8 mouse cellular contexts compared by ENCODE assay signal in the genomic region with DNA sequence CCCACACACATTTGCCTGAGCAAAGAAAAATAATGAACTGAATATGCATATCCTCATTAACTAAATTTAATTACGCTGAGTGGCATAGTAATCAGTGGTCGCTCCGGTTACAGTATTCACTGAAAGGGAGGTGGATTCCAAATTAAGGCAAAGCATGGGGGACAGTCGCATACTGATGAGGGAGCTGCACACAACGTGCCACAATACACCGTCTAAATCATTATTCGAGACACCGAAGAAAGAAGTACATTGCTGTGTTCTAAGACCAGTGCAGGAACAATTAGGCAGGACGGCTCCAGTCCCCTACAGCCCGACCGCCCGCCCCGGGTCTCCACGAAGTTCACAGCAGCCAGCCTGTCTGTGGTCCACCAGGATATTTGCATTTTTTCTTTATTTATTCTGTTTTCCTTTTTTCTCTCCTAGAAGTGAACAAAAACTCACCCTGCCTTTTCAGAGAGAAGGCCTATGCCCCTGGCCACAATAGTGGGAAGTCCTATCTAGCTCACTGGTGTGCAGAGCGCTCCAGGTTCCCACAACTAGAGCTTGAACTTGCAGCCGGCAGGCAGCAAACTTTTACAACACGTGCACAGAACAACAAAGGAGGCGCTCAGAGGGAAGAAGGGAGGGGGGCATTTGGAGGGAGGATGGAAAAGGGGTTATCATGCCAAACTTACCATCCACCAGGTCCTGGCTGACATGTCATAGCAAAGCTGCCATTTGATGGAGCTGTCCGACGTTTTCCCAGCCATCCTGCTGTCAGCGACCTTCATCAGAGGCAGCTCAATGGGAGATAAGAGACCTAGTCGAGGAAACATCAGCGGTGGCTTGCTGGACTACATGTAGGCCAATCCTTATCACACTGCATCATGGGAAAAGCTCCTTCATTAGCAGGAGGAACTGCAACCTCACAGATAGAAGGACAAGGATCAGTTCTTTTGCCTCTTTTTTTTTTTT. TPM values are rescaled to one million over a fixed set of nuclear protein-coding genes. Genes with fewer than 3 reads are reported as not detected.
DNase-seq lines count a peak whose midpoint lies in the region; ATAC-seq lines count a peak whose summit lies in the region.

Gene Nfib, minus strand, starts transcription at position 910 of the 954 bp plus-strand sequence.

- DNase-seq in kidney, postnatal 14 days, result no peak
- no peak for DNase-seq in adrenal gland, postnatal 36 days
- DNase-seq in gastrocnemius, postnatal 25 days, result no peak
- no peak for DNase-seq in frontal cortex, postnatal 14 days (ENCODE audit: low spot score in 2 of 2)
- no peak for DNase-seq in right cerebral cortex, adult 2 months (ENCODE audit: low spot score in 2 of 2)

- H3K27ac ChIP-seq in kidney, embryonic 16.5 days (ENCODE audit: low read length), result no peak within 1 kb of the TSS
- peak within 1 kb of the TSS; percentile 59 for H3K27ac ChIP-seq in hindbrain, embryonic 16.5 days (ENCODE audit: low read depth, low read length)
- H3K27ac ChIP-seq in midbrain, embryonic 16.5 days (ENCODE audit: low read length), result peak within 1 kb of the TSS; percentile 45

- no peaks in the 10 kb centered on the region for H3K4me1 ChIP-seq in kidney, embryonic 16.5 days (ENCODE audit: insufficient read depth, low read length)
- peaks cover 13% of the 10 kb centered on the region for H3K4me1 ChIP-seq in hindbrain, embryonic 16.5 days (ENCODE audit: control insufficient read depth, insufficient read depth, low read depth, low read length)
- H3K4me1 ChIP-seq in midbrain, embryonic 16.5 days (ENCODE audit: control insufficient read depth, insufficient read depth, low read length), result peaks cover 13% of the 10 kb centered on the region

- 69% methylated on average over 23 of the region's 23 CpGs for WGBS in kidney, embryonic 16.5 days
- 16% methylated on average over 23 of the region's 23 CpGs for WGBS in hindbrain, embryonic 16.5 days
- 26% methylated on average over 23 of the region's 23 CpGs for WGBS in midbrain, embryonic 16.5 days

- H3K4me2 ChIP-seq in kidney, embryonic 16.5 days (replicated peaks; ENCODE audit: low read depth, low read length), result no peak within 1 kb of the TSS
- H3K4me2 ChIP-seq in hindbrain, embryonic 16.5 days (ENCODE audit: low read length), result peak within 1 kb of the TSS; percentile 40
- peak within 1 kb of the TSS; percentile 42 for H3K4me2 ChIP-seq in midbrain, embryonic 16.5 days (ENCODE audit: low read length)

- no peaks in the 10 kb centered on the region for H3K9me3 ChIP-seq in kidney, embryonic 16.5 days (ENCODE audit: low read length)
- H3K9me3 ChIP-seq in hindbrain, embryonic 16.5 days (ENCODE audit: control insufficient read depth, low read length), result no peaks in the 10 kb centered on the region
- H3K9me3 ChIP-seq in midbrain, embryonic 16.5 days (replicated peaks; ENCODE audit: control insufficient read depth, low read length, poor library complexity, severe bottlenecking), result no peaks in the 10 kb centered on the region

- H3K27me3 ChIP-seq in kidney, embryonic 16.5 days (ENCODE audit: insufficient read depth, low read length), result no peaks in the 10 kb centered on the region
- H3K27me3 ChIP-seq in hindbrain, embryonic 16.5 days (replicated peaks; ENCODE audit: control insufficient read depth, insufficient read depth, low read length), result no peaks in the 10 kb centered on the region
- no peaks in the 10 kb centered on the region for H3K27me3 ChIP-seq in midbrain, embryonic 16.5 days (ENCODE audit: control insufficient read depth, insufficient read depth, low read depth, low read length)

- ATAC-seq in kidney, embryonic 16.5 days (ENCODE audit: low FRiP score, low TSS enrichment), result no peak
- ATAC-seq in hindbrain, embryonic 16.5 days, result peak; percentile 86
- ATAC-seq in midbrain, embryonic 16.5 days, result peak; percentile 78

- no peak within 1 kb of the TSS for H3K4me3 ChIP-seq in kidney, embryonic 16.5 days (ENCODE audit: low read length)
- H3K4me3 ChIP-seq in hindbrain, embryonic 16.5 days (ENCODE audit: low read length), result peak within 1 kb of the TSS; percentile 6
- H3K4me3 ChIP-seq in midbrain, embryonic 16.5 days (ENCODE audit: low read depth, low read length), result peak within 1 kb of the TSS; percentile 15

- no peaks in the 10 kb centered on the region for H3K36me3 ChIP-seq in kidney, embryonic 16.5 days (ENCODE audit: insufficient read depth, low read length)
- H3K36me3 ChIP-seq in hindbrain, embryonic 16.5 days (ENCODE audit: control insufficient read depth, insufficient read depth, low read length), result no peaks in the 10 kb centered on the region
- H3K36me3 ChIP-seq in midbrain, embryonic 16.5 days (ENCODE audit: control insufficient read depth, insufficient read depth, low read length), result no peaks in the 10 kb centered on the region

- H3K9ac ChIP-seq in kidney, embryonic 16.5 days (replicated peaks; ENCODE audit: low read length), result no peak within 1 kb of the TSS
- H3K9ac ChIP-seq in hindbrain, embryonic 16.5 days (ENCODE audit: low read depth, low read length), result peak within 1 kb of the TSS; percentile 22; the same call in 1 of the 2 replicates
- H3K9ac ChIP-seq in midbrain, embryonic 16.5 days (ENCODE audit: low read depth, low read length), result peak within 1 kb of the TSS; percentile 30; the same call in 1 of the 2 replicates

RNA-seq across cellular contexts. Expression of gene Nfib, which starts in this region (rescaled TPM):
- polyA plus RNA-seq in kidney, embryonic 16.5 days (2015; fragmentation: Nextera tagmentation; extraction: Ambion mirVana), result 26.7 and 29.0 TPM in 2 replicates
- total RNA-seq in adrenal gland, postnatal 36 days (2021), result 100 to 1,000 TPM in 1 of 2 experiments, 10 to 100 TPM in 1; 83.2 to 103 TPM
- 10 to 100 TPM; 79.0 to 82.1 TPM for total RNA-seq in gastrocnemius, postnatal 25 days (2021)
- 67.4 and 75.7 TPM in 2 replicates for polyA plus RNA-seq in hindbrain, embryonic 16.5 days (2015; fragmentation: Nextera tagmentation; extraction: Ambion mirVana)
- polyA plus RNA-seq in midbrain, embryonic 16.5 days (2015; fragmentation: Nextera tagmentation; extraction: Ambion mirVana), result 47.2 and 51.4 TPM in 2 replicates
